Mouse (Mus musculus): ENCODE data around the gene Gm28043.

Gm28043 gene

DNA sequence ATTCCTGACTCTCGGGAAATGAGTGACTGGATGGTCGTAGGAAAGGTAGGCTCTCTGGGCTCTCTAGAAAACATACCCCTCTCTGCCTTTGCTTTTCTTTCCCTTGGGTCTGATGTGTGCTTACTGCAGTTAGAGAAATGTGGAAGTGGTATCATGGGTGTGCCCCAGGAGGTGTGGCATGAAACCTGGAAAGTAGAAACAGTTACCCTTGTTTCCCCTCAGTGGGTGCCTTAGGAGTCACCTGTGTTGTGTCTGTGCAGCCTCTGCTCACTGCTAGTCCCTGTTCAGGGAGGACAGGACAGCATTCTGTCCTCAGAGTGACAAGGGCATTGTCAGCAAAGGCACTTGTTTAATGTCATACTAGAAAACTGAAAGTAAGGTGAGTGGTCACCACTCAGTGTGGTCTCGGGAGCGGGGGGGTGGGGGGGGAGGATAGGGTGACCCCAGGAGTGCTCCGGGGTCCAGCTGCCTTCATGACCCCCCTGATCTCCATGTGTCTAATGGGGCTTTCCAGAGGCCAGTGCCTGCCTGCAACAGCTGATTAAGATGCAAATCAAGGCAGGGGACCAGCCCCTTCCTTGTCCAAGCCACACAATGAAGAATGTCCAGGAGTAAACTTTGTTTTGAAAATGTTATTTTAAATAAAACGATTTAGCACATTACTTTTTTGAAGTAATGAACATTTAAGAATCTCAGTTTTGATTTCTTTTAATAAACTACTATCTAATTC is 64.5 kb downstream of the Gm28043 start:
- DNase-seq (ENCODE audit: low spot score in 2 of 2) = no peak

GRCm38 (mm10) chr17:29680174-29680573 is 65.5 kb downstream of the Gm28043 start:
- DNase-seq (ENCODE audit: low spot score in 2 of 2) = no peak

DNA sequence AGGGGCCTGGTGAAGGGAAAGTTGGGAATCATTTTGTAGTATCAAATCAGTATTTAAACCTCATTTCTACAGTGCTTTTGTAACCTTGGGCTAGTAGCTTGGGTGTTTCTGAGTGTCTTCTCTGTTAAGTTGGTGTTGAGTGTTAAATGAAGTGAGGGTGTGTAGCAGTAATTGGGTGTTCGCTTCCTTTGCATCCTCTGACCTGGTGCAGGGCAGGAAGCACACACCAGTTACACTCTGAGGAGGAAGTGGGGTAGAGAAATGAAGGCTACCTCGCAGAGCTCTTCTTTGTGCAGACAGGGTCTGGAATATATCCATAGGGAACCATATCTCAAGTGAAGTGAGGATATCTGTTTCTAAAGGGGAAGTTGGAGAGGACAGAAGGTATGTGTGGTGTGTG is 66.2 kb downstream of the Gm28043 start:
- no peak for DNase-seq (ENCODE audit: low spot score in 2 of 2)

DNA sequence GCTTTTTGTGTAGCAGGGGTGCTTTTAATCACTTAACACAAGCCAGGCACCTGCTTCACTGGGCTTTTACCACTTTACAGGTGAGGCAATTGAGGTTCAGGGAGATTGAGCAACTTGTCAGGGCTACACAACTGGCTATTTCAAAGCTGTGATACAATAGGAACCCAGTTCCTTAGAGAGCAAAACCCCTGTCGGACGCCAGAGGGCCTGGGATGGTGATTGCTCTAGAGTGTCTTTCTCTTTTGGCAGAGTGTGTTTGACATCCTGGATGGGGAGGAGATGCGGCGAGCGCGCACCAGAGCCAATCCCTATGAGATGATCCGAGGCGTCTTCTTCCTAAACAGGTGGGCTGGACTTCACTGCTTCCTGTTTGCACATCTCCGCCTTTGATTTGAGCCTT is 67.0 kb downstream of the Gm28043 start:
- DNase-seq (ENCODE audit: low spot score in 2 of 2) = no peak

DNA sequence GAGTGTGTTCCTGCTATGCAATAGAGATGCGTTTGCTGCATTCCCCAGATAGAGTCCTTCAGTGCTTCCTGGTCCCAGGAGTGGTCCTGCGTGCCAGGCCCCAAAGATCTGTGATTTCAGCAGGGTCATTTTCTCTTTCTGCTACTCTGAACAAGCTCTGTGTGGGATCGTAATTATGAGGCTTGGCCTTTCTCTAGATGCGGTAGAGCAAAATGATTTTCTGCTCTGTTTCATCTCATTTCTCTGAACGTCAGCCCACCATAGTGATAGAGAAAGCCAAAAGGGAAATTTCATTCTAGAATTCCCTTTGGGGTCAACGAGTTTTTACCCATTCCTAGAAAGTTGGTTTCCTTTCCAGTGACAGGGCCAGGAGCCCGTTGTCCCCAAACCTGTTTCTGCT is 67.6 kb downstream of the Gm28043 start:
- no peak for DNase-seq (ENCODE audit: low spot score in 2 of 2)

DNA sequence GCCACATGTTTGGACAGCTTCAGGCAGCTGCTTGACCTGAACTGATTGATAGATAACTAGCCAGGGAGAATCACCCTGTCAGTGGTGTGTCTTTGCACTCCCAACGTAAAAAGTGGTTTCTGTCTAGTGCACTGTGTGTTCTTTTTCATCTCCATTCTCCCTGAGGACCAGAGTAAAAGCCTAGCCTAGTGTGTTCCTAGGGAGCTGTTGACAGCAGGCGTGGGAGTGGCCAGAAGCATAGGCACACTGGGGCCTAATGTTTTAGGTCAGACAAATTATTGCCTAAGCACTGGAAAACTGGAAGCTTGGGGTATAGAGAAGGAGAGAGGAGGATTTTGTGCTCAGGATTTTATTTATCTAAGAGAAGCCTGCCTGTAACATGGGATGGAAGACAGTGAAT is 68.5 kb downstream of the Gm28043 start:
- no peak for DNase-seq (ENCODE audit: low spot score in 2 of 2)

DNA sequence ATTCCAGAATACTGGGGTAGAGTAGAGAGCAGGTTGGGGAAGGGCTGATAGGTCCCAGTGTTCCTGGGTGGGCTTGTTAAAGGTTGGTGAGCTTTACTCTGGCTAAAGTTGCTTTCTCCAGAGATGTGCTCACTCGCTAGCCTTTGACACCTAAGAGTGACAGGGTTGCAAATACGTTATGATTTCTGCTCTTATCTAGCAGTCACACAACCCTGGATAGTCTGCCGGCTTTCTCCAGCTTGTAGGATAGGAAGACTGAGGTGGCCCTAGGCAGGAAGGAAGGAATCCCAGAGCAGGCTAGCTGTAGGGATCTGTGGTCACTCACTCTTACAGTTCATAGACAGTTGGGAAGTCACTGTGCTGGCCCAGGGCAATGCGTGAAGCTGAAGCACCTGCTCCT is 69.6 kb downstream of the Gm28043 start:
- no peak for DNase-seq (ENCODE audit: low spot score in 2 of 2)

DNA sequence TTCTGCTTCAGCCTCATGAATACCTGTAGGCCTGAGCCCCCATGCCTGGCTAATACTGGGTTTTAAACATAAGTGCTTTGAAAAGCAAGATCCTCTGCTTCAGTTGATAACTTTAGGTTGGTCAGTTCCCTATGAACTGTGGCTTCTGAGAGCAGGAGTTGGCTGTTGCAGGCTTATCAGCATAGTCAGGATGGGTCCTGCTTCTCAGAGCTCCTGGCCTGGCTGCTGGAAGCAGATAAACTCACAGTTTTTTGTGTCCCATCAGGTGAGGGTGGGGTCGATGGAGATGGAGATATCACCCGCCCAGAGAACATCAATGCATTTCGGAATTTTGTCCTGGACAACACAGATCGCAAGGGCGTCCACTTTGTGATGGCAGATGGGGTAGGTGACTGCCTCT is 72.1 kb downstream of the Gm28043 start:
- DNase-seq (ENCODE audit: low spot score in 2 of 2) = no peak

- DNase-seq (ENCODE audit: low spot score in 2 of 2) = no peak
Measured at GRCm38 (mm10) chr17:29687373-29687772, 72.7 kb downstream of the Gm28043 start.

- no peak for DNase-seq (ENCODE audit: low spot score in 2 of 2)
Measured at GRCm38 (mm10) chr17:29688610-29689009, 73.9 kb downstream of the Gm28043 start.

DNA sequence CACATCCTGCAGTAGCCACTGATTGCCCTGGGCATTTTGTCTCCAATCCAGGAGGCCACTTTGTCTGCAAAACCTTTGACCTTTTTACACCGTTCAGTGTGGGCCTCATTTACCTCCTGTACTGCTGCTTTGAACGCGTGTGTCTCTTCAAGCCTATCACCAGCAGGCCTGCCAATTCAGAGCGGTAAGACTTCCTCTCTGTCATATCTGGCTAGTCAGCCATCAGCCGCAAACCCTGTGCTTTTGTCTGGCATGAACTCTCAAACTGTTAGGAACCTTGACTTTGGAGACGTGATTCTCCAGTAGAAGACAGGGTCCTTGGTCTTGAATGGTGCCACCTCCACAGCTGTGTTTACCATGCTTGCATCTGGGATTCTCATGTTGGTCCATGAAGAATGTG is 75.6 kb downstream of the Gm28043 start:
- DNase-seq (ENCODE audit: low spot score in 2 of 2) = no peak

DNA sequence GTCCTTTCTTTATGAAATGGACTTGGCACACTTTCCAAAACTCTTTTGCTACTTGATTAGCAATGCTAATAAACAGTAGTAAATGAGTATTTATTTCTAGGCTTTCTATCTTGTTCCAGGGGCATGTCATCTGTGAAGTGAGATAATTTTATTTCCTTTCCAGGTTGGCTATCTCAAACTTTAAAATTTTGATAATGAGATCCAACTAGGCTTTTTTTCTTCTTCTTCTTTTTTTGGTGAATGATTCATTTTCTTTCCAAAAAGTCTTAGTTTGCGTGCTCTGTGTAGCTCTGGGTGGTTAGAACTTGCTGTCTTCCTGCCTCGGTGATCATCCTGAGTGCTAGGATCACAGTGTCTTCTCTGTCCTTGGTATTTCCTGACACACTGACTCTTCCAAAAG is 78.2 kb downstream of the Gm28043 start:
- no peak for DNase-seq (ENCODE audit: low spot score in 2 of 2)

DNA sequence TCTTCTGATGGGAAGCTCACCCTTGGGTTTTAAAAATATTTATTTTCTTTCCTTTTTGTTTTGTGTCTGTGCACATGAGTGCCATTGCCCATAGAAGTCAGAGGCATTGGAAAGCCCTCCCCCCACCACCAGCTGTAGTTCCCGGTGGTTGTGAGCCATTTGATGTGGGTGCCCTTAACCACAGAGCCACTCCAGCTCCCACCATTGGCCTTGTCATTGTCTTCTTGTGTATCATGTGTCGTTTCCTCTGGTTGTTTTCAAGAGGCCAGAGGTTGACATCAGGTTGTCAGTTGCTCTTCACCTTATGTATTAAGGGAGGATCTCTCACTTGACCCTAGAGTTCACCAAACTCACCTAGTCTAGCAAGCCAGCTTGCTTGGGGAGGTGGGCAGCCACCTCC is 78.9 kb downstream of the Gm28043 start:
- no peak for DNase-seq (ENCODE audit: low spot score in 2 of 2)

DNA sequence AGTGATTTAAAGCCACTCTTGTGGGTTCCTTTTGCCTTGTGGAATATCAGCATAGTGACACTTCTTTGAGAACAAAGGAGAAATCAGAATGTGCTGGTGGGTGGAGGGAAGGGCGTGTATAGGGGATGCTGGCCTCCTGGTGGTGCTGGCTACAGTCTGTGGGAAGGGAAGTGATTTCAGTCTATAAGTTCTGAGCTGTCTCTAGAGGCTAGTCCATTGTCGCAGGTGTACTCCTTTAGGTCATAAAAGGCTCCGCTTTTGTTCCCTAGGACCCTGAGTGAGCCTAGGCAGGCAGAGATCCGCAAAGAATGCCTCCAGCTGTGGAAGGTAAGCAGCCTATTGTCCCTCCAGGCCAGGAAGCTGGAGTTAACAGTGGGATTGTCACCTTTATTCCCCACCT is 79.8 kb downstream of the Gm28043 start:
- DNase-seq (ENCODE audit: low spot score in 2 of 2) = no peak

DNA sequence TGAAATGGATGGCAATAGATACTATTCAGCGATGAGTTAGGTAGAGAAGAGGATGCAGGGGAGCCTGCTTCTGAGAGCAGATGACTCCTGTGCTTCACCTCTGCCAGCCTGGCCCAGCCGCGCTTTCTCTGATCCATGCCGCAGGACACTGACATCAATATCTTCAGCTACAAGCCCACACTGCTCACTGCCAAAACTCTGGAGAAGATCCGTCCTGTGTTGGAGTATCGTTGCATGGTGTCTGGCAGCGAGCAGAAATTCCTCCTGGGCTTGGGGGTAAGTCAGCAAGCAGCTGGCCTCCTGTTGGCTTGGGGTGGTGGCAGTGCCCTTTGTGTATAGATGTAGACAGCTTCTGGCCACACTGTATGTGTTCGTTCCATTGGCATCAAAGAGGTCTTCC is 82.3 kb downstream of the Gm28043 start:
- no peak for DNase-seq (ENCODE audit: low spot score in 2 of 2)

GRCm38 (mm10) chr17:29698421-29698820 is 83.7 kb downstream of the Gm28043 start:
- DNase-seq (ENCODE audit: low spot score in 2 of 2) = no peak

GRCm38 (mm10) chr17:29700573-29700972 is 85.9 kb downstream of the Gm28043 start:
- no peak for DNase-seq (ENCODE audit: low spot score in 2 of 2)

DNA sequence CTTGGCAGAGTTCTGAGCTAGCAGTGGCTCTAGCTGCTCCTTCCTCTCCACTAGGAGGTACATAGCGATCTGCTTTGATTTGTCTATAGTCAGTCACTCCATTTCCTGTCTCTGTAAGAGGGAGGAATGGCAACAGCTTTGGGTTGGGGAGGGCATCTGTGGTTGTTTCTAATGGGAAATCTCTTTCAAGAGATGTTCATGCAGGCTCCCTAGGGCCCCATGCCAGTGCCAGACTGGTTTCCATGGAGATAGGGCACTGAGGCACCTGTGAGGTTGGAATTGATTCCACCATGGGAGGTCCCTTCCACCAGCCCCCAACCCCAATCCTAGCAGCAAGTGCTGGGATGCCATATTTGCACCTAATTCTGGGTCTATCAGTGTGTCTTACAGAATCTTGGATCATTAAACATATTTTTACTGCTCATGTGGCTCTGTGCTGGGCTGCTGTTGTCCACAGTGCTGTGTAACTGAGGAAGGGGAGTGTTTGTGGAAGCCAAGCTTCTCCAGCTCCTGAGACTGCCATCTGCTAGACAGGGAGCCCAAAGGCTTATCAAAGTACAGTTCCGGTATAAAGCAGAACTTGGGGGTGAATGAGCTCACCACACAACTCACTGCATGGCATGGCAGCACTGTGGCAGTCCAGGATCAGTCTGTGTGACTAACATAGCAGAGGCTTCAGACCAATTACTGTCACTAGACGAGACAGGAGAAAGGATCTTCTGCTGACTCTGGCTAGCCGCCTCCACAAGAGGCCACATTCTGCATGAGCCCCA is 88.4 kb downstream of the Gm28043 start:
- no peak for DNase-seq (ENCODE audit: low spot score in 2 of 2)

DNA sequence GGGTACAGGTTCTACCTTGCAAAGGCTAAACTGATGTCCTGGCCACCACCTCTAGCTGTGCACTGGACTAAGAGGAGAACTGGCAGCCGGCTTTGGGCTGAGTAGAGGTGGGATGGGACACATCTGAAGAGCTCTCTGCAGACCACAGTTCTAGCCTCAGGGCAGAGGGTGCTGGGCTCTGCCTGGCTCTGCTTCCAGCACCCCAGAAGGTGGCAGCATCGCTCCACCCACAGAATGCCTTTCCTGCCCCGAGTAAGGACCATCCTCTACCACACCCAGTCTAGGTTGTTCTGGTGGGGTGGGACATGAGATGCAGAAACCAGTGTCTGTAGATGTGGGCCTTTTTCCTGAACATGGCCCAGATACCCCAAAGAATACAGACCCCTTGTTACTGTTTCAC is 90.1 kb downstream of the Gm28043 start:
- DNase-seq (ENCODE audit: low spot score in 2 of 2) = no peak

DNA sequence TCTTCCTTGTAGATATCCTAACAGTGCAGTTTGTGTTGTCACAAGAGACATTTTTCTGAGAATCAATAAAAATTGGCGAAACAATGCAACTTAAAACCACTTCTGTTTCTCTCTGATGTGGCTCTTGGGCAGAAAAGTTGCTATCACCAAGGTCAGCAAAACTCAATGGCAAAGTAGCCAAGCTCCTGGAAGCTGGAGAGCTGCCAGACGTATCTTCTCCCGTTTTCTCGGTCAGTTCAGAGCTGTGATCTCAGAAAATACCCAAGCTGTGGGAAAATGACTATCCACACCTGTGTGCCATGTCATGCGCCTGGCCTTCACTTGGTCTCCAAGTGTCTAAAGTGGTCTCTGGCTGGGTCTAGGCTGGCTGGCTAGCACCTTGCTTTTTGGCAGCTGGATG is 91.2 kb downstream of the Gm28043 start:
- DNase-seq (ENCODE audit: low spot score in 2 of 2) = no peak

DNA sequence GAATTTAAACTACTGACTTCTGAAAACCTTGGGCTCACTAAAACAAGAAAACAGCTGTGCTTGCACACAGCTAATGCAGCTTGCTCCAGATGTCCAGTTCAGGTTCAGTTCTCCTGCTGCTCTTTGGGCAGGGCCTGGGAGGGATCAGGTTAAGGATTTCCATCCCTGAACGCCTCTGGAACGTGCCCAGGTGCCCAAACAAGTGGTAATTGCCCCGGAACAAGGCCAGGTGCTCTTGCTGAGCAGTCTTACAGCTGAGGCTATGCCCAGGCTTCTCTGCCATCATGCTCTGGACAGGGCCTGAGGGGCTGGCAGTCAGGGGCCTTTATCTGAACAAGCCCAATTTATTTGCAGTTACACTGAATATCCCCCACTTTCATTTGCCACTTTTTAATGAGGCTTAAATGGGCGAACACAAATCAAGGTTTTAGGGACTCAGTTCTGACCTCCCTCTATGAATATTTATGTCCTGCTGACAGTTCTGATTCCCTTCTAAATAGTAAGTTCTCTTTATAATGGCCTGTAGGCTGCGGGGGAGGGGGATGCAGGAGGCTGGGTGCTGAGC is 92.4 kb downstream of the Gm28043 start:
- no peak for DNase-seq (ENCODE audit: low spot score in 2 of 2)

GRCm38 (mm10) chr17:29708783-29709182 is 94.1 kb downstream of the Gm28043 start:
- no peak for DNase-seq (ENCODE audit: low spot score in 2 of 2)

- DNase-seq (ENCODE audit: low spot score in 2 of 2) = no peak
Measured at GRCm38 (mm10) chr17:29710562-29711044, 95.9 kb downstream of the Gm28043 start.
